Mouse (Mus musculus): ENCODE measurements around the gene Zfp790.

DNA sequence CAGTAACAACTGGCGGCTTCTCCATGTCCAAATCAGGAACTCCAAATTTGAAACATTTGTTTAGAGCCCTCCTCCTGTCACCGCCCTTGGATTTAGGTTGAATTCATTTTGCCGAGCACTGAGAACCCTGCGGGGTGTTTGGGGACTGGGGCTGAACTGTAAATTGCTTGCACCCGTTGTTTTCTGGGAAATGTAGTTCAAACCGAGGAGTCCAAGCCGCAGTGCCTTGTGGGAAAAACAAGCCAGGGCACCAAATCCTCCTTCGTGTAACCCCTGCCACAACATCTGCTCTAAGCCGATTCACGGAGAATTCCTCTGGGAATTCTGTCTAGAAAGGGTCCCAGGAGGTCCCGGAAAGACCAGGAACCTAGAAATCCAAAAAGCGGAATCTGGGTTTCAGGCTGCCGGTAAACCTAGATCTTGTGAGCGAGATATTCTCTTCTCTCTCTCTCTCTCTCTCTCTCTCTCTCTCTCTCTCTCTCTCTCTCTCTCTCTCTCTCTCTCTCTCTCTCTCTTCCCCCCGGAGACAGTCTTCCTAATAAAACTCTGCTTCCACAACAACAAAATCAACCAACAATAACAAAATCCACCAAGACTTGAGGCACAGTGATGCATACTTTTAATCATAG, 48.7 kb upstream of the Zfp790 start:
- no peak for TF ChIP-seq CTCF (IDR thresholded peaks at IDR 0.05; ENCODE audit: extremely low read depth, insufficient read depth, low read length)
- peak; percentile 55 for TF ChIP-seq POLR2A (IDR thresholded peaks at IDR 0.05; ENCODE audit: extremely low read depth, insufficient read depth, low read length)
